Mouse (Mus musculus): ENCODE measurements at regions not wholly inside any gene's neighbourhood (a gene's known extent, or its start where the extent isn't known, plus 50 kb on each side); places are given as distances from the start of the nearest gene placed in this dataset.
A peak's percentile ranks its signal among the peaks of the same experiment; 100 is the strongest.

DNA sequence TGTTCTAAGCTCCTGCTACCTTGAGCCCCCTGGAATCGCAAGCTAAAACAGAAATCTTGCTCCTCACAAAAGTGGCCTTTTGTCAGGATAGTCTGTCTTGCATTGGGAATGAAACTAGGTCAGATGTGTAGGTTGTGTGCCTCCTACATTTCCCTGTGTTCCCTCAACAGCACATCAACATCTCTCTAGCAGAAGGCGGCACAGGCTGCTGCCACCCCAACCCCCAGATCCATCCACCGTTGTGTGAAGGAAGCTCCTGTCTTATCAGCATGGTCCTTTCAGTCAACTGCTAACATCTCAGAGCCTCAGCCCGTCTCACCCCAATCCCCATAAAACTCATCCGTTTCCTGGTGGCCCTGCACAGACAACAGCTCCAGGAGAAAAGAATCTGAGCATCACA is 272.0 kb upstream of the Tbx3 start:
- H3K27me3 ChIP-seq (ENCODE audit: control insufficient read depth, insufficient read depth, low read length): no peaks in the 10 kb centered on the region
- no peak for DNase-seq
- H3K27ac ChIP-seq: no peak overlapping the region
- TF ChIP-seq EP300 (IDR thresholded peaks at IDR 0.05; ENCODE audit: insufficient read depth, low read depth, low read length) (no peak), POLR2A (IDR thresholded peaks at IDR 0.05; ENCODE audit: insufficient read depth, low read depth, low read length) (no peak), CTCF (IDR thresholded peaks at IDR 0.05) (no peak)
- WGBS: 71% methylated on average over 5 of the region's 5 CpGs
- no peaks in the 10 kb centered on the region for H3K36me3 ChIP-seq (ENCODE audit: control insufficient read depth, insufficient read depth, low read length)
- intact Hi-C loops (cut with DNase I): no loop called here
- no peak overlapping the region for H3K9ac ChIP-seq (ENCODE audit: low read depth, low read length)
- no peaks in the 10 kb centered on the region for H3K4me1 ChIP-seq (ENCODE audit: control insufficient read depth, insufficient read depth, low read length)
- H3K79me2 ChIP-seq (replicated peaks; ENCODE audit: control insufficient read depth, insufficient read depth, low read length): no peaks in the 10 kb centered on the region
- no peak overlapping the region for H3K4me3 ChIP-seq

DNA sequence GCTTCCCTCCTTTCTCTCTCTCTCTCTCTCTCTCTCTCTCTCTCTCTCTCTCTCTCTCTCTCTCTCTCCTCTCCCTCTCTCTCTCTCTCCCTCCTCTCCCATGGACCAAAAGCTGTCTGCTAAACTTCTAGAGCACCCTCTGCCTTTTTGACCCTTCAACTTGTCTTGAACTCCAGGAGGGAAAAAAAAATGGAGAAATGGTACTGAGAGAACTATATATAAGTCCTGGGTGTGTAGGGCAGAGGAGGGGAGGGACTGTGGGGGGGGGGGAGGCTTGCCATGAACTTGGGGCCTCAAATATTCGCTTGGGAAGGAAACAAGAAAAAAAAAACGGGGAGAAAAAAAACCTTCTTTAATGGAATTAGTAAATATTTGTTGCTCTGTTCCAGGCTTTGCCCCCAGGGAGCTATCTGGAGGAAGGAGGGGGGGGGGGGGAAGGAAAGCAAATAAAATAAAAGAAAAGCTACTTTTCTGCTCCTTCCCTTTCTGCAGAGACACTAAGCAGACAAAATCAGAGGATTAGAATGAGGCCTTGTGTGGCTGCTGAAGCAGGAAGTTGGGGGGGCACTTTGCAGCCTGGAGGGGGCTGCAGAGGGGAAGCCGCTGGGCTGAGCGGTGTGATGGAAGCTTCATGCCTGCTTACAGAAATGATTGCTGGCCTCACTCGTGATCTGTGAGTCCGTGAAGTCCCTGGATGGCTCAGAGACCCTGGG is 270.1 kb upstream of the Tbx3 start:
- Histone ChIP-seq H3K36me3 (ENCODE audit: control insufficient read depth, insufficient read depth, low read length) (no peaks in the 10 kb centered on the region), H3K27ac (peak overlapping the region; percentile 38), H3K4me1 (ENCODE audit: control insufficient read depth, insufficient read depth, low read length) (no peaks in the 10 kb centered on the region), H3K4me3 (no peak overlapping the region), H3K27me3 (ENCODE audit: control insufficient read depth, insufficient read depth, low read length) (no peaks in the 10 kb centered on the region), H3K9ac (ENCODE audit: low read depth, low read length) (peak overlapping the region; percentile 36; the same call in 1 of the 2 replicates), H3K79me2 (replicated peaks; ENCODE audit: control insufficient read depth, insufficient read depth, low read length) (no peaks in the 10 kb centered on the region)
- intact Hi-C loops (cut with DNase I): loop anchor here (10.0 kb wide), 1 partner anchor 284 kb away; no protein-coding TSS in a partner anchor
- TF ChIP-seq EP300 (IDR thresholded peaks at IDR 0.05; ENCODE audit: insufficient read depth, low read depth, low read length) (no peak), CTCF (IDR thresholded peaks at IDR 0.05) (no peak), POLR2A (IDR thresholded peaks at IDR 0.05; ENCODE audit: insufficient read depth, low read depth, low read length) (no peak)
- peak in 1 of 2 experiments; percentile 16 for DNase-seq
- 26% methylated on average over 6 of the region's 6 CpGs for WGBS

DNA sequence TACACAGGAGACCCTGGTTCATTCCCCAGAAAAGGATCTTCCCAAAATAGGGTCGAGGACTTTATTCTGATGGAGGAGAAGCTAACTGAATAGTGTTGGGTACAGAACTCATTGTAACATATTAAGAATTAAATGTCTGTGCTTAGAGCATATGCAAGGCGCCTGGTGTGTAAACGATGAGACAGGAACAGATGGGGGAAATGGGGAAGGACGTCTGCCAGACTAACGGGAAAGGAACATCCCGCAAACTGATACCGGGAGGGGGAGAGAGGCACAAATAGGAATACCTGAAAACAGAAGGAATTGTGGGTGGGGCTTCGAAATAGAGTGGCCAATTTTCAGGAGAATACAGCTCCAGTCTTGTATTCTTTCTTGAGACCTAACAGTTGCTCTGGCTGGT is 268.6 kb upstream of the Tbx3 start:
- no peaks in the 10 kb centered on the region for H3K79me2 ChIP-seq (replicated peaks; ENCODE audit: control insufficient read depth, insufficient read depth, low read length)
- no peaks in the 10 kb centered on the region for H3K4me1 ChIP-seq (ENCODE audit: control insufficient read depth, insufficient read depth, low read length)
- intact Hi-C loops (cut with DNase I): loop anchor here (10.0 kb wide), 1 partner anchor 283 kb away; no protein-coding TSS in a partner anchor
- H3K4me3 ChIP-seq: no peak overlapping the region
- TF ChIP-seq EP300 (IDR thresholded peaks at IDR 0.05; ENCODE audit: insufficient read depth, low read depth, low read length) (no peak), POLR2A (IDR thresholded peaks at IDR 0.05; ENCODE audit: insufficient read depth, low read depth, low read length) (no peak), CTCF (IDR thresholded peaks at IDR 0.05) (no peak)
- 58% methylated on average over 8 of the region's 8 CpGs for WGBS
- H3K27ac ChIP-seq: peak overlapping the region; percentile 38; the same call in 1 of the 2 replicates
- H3K9ac ChIP-seq (ENCODE audit: low read depth, low read length): no peak overlapping the region
- H3K27me3 ChIP-seq (ENCODE audit: control insufficient read depth, insufficient read depth, low read length): no peaks in the 10 kb centered on the region
- no peak for DNase-seq
- no peaks in the 10 kb centered on the region for H3K36me3 ChIP-seq (ENCODE audit: control insufficient read depth, insufficient read depth, low read length)

DNA sequence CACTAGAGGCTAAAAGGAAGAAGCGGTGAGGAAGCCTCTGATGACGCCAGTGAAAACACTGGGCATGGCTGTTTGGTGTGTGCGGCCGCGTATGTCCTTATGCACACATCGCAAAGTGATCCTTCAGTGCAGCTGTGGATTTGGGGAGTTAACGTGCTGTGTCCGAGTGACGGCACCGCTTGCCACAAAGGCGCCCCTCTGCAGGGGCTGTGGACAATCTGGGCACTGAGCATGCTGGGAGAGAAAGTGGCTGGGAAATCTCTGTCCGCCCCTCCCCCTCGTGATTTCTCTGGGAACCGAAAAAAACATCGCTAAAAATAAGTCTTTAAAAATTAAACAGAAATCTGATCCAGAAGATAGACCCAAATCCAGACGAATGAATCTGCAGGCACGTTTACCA is 267.8 kb upstream of the Tbx3 start:
- Histone ChIP-seq H3K4me1 (ENCODE audit: control insufficient read depth, insufficient read depth, low read length) (no peaks in the 10 kb centered on the region), H3K27me3 (ENCODE audit: control insufficient read depth, insufficient read depth, low read length) (no peaks in the 10 kb centered on the region), H3K36me3 (ENCODE audit: control insufficient read depth, insufficient read depth, low read length) (no peaks in the 10 kb centered on the region), H3K4me3 (no peak overlapping the region), H3K27ac (peak overlapping the region; percentile 31), H3K79me2 (replicated peaks; ENCODE audit: control insufficient read depth, insufficient read depth, low read length) (no peaks in the 10 kb centered on the region), H3K9ac (ENCODE audit: low read depth, low read length) (no peak overlapping the region)
- TF ChIP-seq POLR2A (IDR thresholded peaks at IDR 0.05; ENCODE audit: insufficient read depth, low read depth, low read length) (0 out of 2 replicates have a peak, but pooled peaks have one; percentile 15), EP300 (IDR thresholded peaks at IDR 0.05; ENCODE audit: insufficient read depth, low read depth, low read length) (no peak), CTCF (IDR thresholded peaks at IDR 0.05) (no peak)
- DNase-seq: peak in 1 of 2 experiments; percentile 19
- 82% methylated on average over 17 of the region's 17 CpGs for WGBS
- intact Hi-C loops (cut with DNase I): loop anchor here (10.0 kb wide), 1 partner anchor 282 kb away; no protein-coding TSS in a partner anchor

DNA sequence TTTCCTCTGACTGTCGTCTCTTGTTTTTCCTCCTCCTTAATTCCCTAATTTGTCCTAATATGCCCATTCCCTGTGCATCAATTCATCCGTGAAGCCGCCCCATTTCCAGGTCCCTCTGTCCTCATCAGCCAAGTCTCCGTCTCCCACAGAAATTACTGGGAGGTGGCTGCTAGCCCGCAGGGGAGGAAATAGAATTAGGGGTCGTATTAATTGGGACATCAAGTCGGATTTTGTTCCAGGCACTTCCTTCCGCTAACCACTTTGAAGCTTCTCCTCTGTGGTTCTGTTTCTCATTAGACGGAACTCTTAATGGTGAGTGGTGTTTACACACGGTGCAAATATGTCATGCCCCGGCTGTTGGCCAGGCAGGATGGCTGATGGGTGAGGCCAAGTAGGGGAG is 259.5 kb upstream of the Tbx3 start:
- Histone ChIP-seq H3K27me3 (ENCODE audit: control insufficient read depth, insufficient read depth, low read length) (0 out of 2 replicates have a peak, but pooled peaks cover 1% of the 10 kb centered on the region), H3K27ac (no peak overlapping the region), H3K36me3 (ENCODE audit: control insufficient read depth, insufficient read depth, low read length) (no peaks in the 10 kb centered on the region), H3K9ac (ENCODE audit: low read depth, low read length) (no peak overlapping the region), H3K4me1 (ENCODE audit: control insufficient read depth, insufficient read depth, low read length) (no peaks in the 10 kb centered on the region), H3K4me3 (no peak overlapping the region), H3K79me2 (replicated peaks; ENCODE audit: control insufficient read depth, insufficient read depth, low read length) (no peaks in the 10 kb centered on the region)
- intact Hi-C loops (cut with DNase I): no loop called here
- WGBS: 76% methylated on average over 11 of the region's 11 CpGs
- TF ChIP-seq POLR2A (IDR thresholded peaks at IDR 0.05; ENCODE audit: insufficient read depth, low read depth, low read length) (no peak), EP300 (IDR thresholded peaks at IDR 0.05; ENCODE audit: insufficient read depth, low read depth, low read length) (no peak), CTCF (IDR thresholded peaks at IDR 0.05) (no peak)
- DNase-seq: no peak

DNA sequence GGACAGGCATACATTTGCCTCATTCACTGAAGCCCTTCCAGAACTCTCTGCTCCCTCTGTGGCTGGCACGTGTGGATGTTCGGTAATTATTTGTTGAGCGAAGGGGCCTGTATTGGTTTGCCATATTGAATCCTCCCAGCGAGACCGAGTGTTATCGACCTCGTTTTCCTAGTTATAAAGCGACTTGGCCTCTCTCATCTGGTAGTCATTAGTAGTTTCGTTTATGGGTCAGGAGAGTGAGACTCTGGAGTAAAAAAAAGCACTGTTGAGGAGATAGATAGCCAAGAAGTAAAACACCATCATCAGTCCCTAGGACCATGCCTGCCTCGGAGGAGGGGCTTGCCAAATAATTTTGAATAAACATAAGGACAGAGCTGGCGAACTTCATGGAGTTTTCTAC is 254.6 kb upstream of the Tbx3 start:
- intact Hi-C loops (cut with DNase I): no loop called here
- no peak for TF ChIP-seq CTCF (IDR thresholded peaks at IDR 0.05)
- no peak for TF ChIP-seq EP300 (IDR thresholded peaks at IDR 0.05; ENCODE audit: insufficient read depth, low read depth, low read length)
- TF ChIP-seq POLR2A (IDR thresholded peaks at IDR 0.05; ENCODE audit: insufficient read depth, low read depth, low read length): no peak
- Histone ChIP-seq H3K4me1 (ENCODE audit: control insufficient read depth, insufficient read depth, low read length) (no peaks in the 10 kb centered on the region), H3K27me3 (ENCODE audit: control insufficient read depth, insufficient read depth, low read length) (0 out of 2 replicates have a peak, but pooled peaks cover 1% of the 10 kb centered on the region), H3K9ac (ENCODE audit: low read depth, low read length) (no peak overlapping the region), H3K4me3 (no peak overlapping the region), H3K79me2 (replicated peaks; ENCODE audit: control insufficient read depth, insufficient read depth, low read length) (no peaks in the 10 kb centered on the region), H3K27ac (no peak overlapping the region), H3K36me3 (ENCODE audit: control insufficient read depth, insufficient read depth, low read length) (no peaks in the 10 kb centered on the region)
- DNase-seq: no peak
- WGBS: 80% methylated on average over 11 of the region's 11 CpGs

Data from heart, adult 2 months (tissue).